Mouse (Mus musculus): ENCODE results near the gene Mkrn3. TPM values are rescaled to one million over a fixed set of nuclear protein-coding genes. Genes with fewer than 3 reads are reported as not detected.

Gene Mkrn3
- polyA plus RNA-seq, 1 experiment: 0.56 TPM

DNA sequence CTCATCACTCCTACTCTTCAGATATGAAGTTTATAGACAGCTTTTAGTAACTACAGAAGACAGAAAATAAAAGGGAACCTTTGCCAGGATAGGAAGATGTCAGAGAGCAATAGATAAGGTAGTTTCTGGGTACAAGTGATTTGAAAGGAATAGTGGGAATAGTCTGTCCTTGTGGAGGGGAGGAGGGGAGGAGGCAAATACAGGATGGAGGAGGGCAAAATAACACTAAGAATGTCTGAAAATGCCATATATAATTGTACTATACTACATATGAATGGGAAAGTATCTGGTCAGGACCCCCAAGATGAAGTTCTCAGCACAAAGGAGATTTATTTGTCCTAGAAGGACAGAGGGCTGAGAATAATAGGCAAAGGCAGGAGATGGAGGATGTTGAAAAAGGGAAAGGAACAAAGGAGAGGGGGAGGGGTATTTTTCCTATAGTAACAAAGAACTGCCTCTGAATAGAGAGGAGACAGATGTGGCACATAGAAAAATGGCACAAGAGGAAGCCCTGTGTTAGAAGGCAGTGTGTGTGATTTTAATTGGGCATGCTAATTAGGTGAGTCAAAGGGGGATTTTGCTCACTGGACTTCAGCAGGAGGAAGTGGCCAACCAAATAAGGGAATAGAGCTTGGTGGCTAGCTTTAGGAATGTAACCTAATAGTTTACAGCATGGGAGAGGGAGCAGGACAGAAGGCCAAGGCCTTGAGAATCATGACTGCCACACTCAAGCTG, 25.7 kb upstream of the Mkrn3 start:
- H3K27me3 ChIP-seq (replicated peaks; ENCODE audit: control insufficient read depth, insufficient read depth, low read length): no peaks in the 10 kb centered on the region
- no peaks in the 10 kb centered on the region for H3K4me1 ChIP-seq (ENCODE audit: control insufficient read depth, insufficient read depth, low read length)
- no peak for TF ChIP-seq CTCF (conservative IDR thresholded peaks at IDR 0.05; ENCODE audit: insufficient read depth, insufficient read length, low read depth, low read length)
- no peak for TF ChIP-seq POLR2A (IDR thresholded peaks at IDR 0.05; ENCODE audit: low read depth, low read length)
- no peak overlapping the region for H3K4me3 ChIP-seq (ENCODE audit: insufficient read depth, low read depth, low read length)
- H3K36me3 ChIP-seq (ENCODE audit: control insufficient read depth, insufficient read depth, low read length): no peaks in the 10 kb centered on the region
- DNase-seq: no peak
- no peak overlapping the region for H3K27ac ChIP-seq (ENCODE audit: insufficient read depth, low read depth, low read length)

DNA sequence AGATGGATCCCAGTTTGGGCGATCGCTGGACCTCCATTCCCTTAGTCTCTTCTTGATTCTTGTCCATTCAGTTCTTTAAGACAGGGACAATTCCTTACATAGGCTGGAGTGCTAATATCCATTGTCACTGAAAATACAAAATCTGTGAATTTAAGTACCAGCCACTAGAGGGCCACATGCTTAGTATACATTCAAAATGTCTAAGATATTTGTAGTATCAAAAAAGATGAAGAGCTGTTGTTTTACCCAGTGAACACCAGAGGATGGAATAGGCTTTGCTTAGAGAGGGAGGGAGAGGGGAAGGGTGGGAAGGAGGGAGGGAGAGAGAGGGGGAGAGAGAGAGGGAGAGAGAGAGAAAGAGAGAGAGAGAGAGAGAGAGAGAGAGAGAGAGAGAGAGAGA, 16.5 kb upstream of the Mkrn3 start:
- WGBS: 51% methylated on average over 2 of the region's 2 CpGs
- no peak for TF ChIP-seq POLR2A (IDR thresholded peaks at IDR 0.05; ENCODE audit: low read depth, low read length)
- no peak for TF ChIP-seq CTCF (conservative IDR thresholded peaks at IDR 0.05; ENCODE audit: insufficient read depth, insufficient read length, low read depth, low read length)

DNA sequence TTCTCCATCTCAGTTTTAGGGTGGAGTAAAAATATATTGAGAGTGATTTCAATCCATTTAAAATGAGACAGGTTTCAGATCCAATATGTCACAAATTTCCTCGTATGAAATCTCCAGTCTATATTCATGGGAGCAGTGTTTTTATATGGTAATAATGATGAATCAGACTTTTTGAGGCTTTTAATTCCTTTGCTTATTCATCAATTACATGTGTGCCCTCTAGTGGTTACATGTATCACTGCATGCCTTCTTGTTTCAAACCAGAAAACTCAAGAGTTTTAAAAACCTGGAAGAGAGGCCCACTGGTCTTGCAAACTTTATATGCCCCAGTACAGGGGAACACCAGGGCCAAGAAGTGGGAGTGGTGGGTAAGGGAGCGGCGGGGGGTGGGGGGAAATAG, 13.3 kb upstream of the Mkrn3 start:
- WGBS: 24% methylated on average over 3 of the region's 3 CpGs
- Histone ChIP-seq H3K4me3 (ENCODE audit: insufficient read depth, low read depth, low read length) (no peak overlapping the region), H3K27ac (ENCODE audit: insufficient read depth, low read depth, low read length) (no peak overlapping the region), H3K36me3 (ENCODE audit: control insufficient read depth, insufficient read depth, low read length) (no peaks in the 10 kb centered on the region), H3K27me3 (replicated peaks; ENCODE audit: control insufficient read depth, insufficient read depth, low read length) (no peaks in the 10 kb centered on the region), H3K4me1 (ENCODE audit: control insufficient read depth, insufficient read depth, low read length) (no peaks in the 10 kb centered on the region)
- no peak for TF ChIP-seq POLR2A (IDR thresholded peaks at IDR 0.05; ENCODE audit: low read depth, low read length)
- no peak for TF ChIP-seq CTCF (conservative IDR thresholded peaks at IDR 0.05; ENCODE audit: insufficient read depth, insufficient read length, low read depth, low read length)
- peak; percentile 24 for DNase-seq

More for the DNA sequence above, 16.5 kb upstream of the Mkrn3 start:
- H3K27me3 ChIP-seq (replicated peaks; ENCODE audit: control insufficient read depth, insufficient read depth, low read length): no peaks in the 10 kb centered on the region
- H3K27ac ChIP-seq (ENCODE audit: insufficient read depth, low read depth, low read length): no peak overlapping the region
- no peak overlapping the region for H3K4me3 ChIP-seq (ENCODE audit: insufficient read depth, low read depth, low read length)
- H3K36me3 ChIP-seq (ENCODE audit: control insufficient read depth, insufficient read depth, low read length): no peaks in the 10 kb centered on the region
- no peaks in the 10 kb centered on the region for H3K4me1 ChIP-seq (ENCODE audit: control insufficient read depth, insufficient read depth, low read length)
- DNase-seq: no peak

DNA sequence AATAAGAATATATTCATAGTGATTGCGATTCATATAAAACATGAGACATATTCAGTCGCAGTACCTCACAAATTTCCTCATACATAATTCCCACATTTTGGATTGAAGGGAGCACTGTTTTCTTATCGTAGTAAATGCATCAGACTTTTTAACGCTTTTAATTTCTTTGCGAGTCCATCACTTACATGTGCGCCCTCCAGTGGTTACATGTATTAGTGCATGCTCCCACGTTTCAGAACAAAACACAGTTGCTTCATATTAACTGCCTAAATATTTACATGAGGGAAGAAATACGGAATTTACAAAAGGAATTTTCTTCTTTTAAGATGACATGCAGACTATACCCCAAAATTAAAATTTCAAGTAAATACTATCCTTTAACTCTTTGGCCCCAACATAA, 8.4 kb upstream of the Mkrn3 start:
- no peak overlapping the region for H3K27ac ChIP-seq (ENCODE audit: insufficient read depth, low read depth, low read length)
- no peak overlapping the region for H3K4me3 ChIP-seq (ENCODE audit: insufficient read depth, low read depth, low read length)
- DNase-seq: peak; percentile 22
- H3K27me3 ChIP-seq (replicated peaks; ENCODE audit: control insufficient read depth, insufficient read depth, low read length): no peaks in the 10 kb centered on the region
- H3K4me1 ChIP-seq (ENCODE audit: control insufficient read depth, insufficient read depth, low read length): no peaks in the 10 kb centered on the region
- no peaks in the 10 kb centered on the region for H3K36me3 ChIP-seq (ENCODE audit: control insufficient read depth, insufficient read depth, low read length)
- 20% methylated on average over 8 of the region's 8 CpGs for WGBS
- TF ChIP-seq CTCF (conservative IDR thresholded peaks at IDR 0.05; ENCODE audit: insufficient read depth, insufficient read length, low read depth, low read length) (no peak), POLR2A (IDR thresholded peaks at IDR 0.05; ENCODE audit: low read depth, low read length) (no peak)

DNA sequence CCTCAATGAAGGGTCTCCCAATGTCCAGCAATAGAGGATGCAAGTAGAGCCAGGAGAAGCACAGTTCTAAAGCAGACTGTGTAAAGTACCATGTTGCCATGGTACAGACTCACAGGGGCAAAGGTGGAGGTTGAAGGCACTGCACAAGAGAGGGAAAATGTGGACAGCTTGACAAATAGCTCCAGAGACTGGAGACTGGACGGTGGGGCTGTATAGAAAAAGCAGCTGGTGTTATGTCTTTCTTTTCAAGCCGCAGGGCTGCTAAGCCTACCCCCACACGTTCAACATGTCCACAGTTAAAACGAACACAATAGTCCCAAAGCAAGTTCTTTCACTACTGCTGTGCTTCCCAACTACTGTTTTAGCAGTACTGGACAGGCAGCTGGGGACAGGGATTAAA, 3.3 kb upstream of the Mkrn3 start:
- no peak overlapping the region for H3K4me3 ChIP-seq (ENCODE audit: insufficient read depth, low read depth, low read length)
- DNase-seq: no peak
- TF ChIP-seq CTCF (conservative IDR thresholded peaks at IDR 0.05; ENCODE audit: insufficient read depth, insufficient read length, low read depth, low read length) (no peak), POLR2A (IDR thresholded peaks at IDR 0.05; ENCODE audit: low read depth, low read length) (no peak)
- H3K4me1 ChIP-seq (ENCODE audit: control insufficient read depth, insufficient read depth, low read length): no peaks in the 10 kb centered on the region
- WGBS: 54% methylated on average over 4 of the region's 4 CpGs
- no peaks in the 10 kb centered on the region for H3K36me3 ChIP-seq (ENCODE audit: control insufficient read depth, insufficient read depth, low read length)
- no peak overlapping the region for H3K27ac ChIP-seq (ENCODE audit: insufficient read depth, low read depth, low read length)
- H3K27me3 ChIP-seq (replicated peaks; ENCODE audit: control insufficient read depth, insufficient read depth, low read length): peaks cover 2% of the 10 kb centered on the region

DNA sequence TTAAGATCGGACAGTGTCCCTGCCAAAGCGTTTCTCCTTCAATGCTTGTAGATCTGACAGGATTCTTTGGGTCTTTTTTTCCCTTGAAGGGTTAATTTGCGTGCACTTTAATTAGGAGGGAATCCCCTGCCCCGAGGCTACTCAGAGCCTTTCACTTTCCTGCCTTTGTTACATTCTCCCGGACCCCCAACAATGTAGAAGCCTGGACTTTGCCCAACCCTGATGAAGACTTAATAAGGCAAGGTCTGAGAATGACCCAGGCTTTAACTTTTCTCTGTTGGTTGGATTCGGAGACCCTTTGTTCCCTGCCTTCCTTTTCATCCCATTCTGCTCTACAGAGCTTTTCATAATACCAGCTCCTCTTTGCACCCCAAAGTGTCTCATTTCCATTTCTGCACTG, 627 bp upstream of the Mkrn3 start:
- Histone ChIP-seq H3K4me3 (ENCODE audit: insufficient read depth, low read depth, low read length) (no peak overlapping the region), H3K4me1 (ENCODE audit: control insufficient read depth, insufficient read depth, low read length) (no peaks in the 10 kb centered on the region), H3K27ac (ENCODE audit: insufficient read depth, low read depth, low read length) (no peak overlapping the region), H3K27me3 (replicated peaks; ENCODE audit: control insufficient read depth, insufficient read depth, low read length) (peaks cover 2% of the 10 kb centered on the region), H3K36me3 (ENCODE audit: control insufficient read depth, insufficient read depth, low read length) (no peaks in the 10 kb centered on the region)
- TF ChIP-seq POLR2A (IDR thresholded peaks at IDR 0.05; ENCODE audit: low read depth, low read length) (no peak), CTCF (conservative IDR thresholded peaks at IDR 0.05; ENCODE audit: insufficient read depth, insufficient read length, low read depth, low read length) (no peak)
- DNase-seq: no peak
- WGBS: 66% methylated on average over 6 of the region's 6 CpGs

DNA sequence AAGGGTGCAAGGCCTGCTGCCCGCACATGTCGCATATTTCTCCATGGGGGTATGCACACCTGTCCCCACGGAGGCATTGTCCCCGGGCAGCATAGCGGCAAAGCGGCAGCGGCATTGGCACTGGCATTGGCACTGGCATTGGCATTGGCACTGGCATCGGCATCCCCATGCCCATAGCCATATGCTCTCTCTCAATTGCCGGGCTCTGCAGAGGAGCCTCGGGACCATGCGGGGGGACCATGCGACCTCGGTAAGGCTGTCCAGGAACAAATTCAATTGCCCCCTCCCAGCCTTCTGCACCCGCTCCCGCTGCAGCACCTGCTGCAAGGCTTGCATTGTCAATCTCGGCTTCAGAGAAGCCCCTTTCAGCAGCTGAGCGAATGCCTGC, 840 bp downstream of the Mkrn3 start:
- Histone ChIP-seq H3K4me1 (ENCODE audit: control insufficient read depth, insufficient read depth, low read length) (no peaks in the 10 kb centered on the region), H3K27me3 (replicated peaks; ENCODE audit: control insufficient read depth, insufficient read depth, low read length) (peaks cover 2% of the 10 kb centered on the region), H3K4me3 (ENCODE audit: insufficient read depth, low read depth, low read length) (peak overlapping the region; percentile 78), H3K36me3 (ENCODE audit: control insufficient read depth, insufficient read depth, low read length) (no peaks in the 10 kb centered on the region), H3K27ac (ENCODE audit: insufficient read depth, low read depth, low read length) (no peak overlapping the region)
- DNase-seq: no peak
- 61% methylated on average over 17 of the region's 17 CpGs for WGBS
- TF ChIP-seq CTCF (conservative IDR thresholded peaks at IDR 0.05; ENCODE audit: insufficient read depth, insufficient read length, low read depth, low read length) (no peak), POLR2A (IDR thresholded peaks at IDR 0.05; ENCODE audit: low read depth, low read length) (no peak)
